Mouse (Mus musculus): Measurements from ENCODE around the gene Ift57. TPM values are rescaled to one million over a fixed set of nuclear protein-coding genes. Genes with fewer than 3 reads are reported as not detected.

The Ift57 gene
- polyA plus RNA-seq, 1 experiment = not detected

GRCm38 (mm10) chr16:49806920-49807319, 107.9 kb downstream of the Ift57 start:
- WGBS = 81% methylated on average over 10 of the region's 10 CpGs
- Histone ChIP-seq H3K27ac (ENCODE audit: insufficient read depth, low read depth, low read length) (no peak overlapping the region), H3K4me3 (ENCODE audit: insufficient read depth, low read depth, low read length) (no peak overlapping the region), H3K4me1 (ENCODE audit: control insufficient read depth, insufficient read depth, low read length) (peaks cover 6% of the 10 kb centered on the region)
- TF ChIP-seq POLR2A (IDR thresholded peaks at IDR 0.05; ENCODE audit: insufficient read depth, low read depth, low read length) = no peak
- no peak for TF ChIP-seq CTCF (IDR thresholded peaks at IDR 0.05; ENCODE audit: insufficient read depth, low read depth, low read length)

- 68% methylated on average over 7 of the region's 7 CpGs for WGBS
- no peak for TF ChIP-seq POLR2A (IDR thresholded peaks at IDR 0.05; ENCODE audit: insufficient read depth, low read depth, low read length)
- no peak for TF ChIP-seq CTCF (IDR thresholded peaks at IDR 0.05; ENCODE audit: insufficient read depth, low read depth, low read length)
- peaks cover 6% of the 10 kb centered on the region for H3K4me1 ChIP-seq (ENCODE audit: control insufficient read depth, insufficient read depth, low read length)
- H3K4me3 ChIP-seq (ENCODE audit: insufficient read depth, low read depth, low read length) = no peak overlapping the region
- no peak overlapping the region for H3K27ac ChIP-seq (ENCODE audit: insufficient read depth, low read depth, low read length)
Observed at GRCm38 (mm10) chr16:49807419-49807841, 108.4 kb downstream of the Ift57 start.

DNA sequence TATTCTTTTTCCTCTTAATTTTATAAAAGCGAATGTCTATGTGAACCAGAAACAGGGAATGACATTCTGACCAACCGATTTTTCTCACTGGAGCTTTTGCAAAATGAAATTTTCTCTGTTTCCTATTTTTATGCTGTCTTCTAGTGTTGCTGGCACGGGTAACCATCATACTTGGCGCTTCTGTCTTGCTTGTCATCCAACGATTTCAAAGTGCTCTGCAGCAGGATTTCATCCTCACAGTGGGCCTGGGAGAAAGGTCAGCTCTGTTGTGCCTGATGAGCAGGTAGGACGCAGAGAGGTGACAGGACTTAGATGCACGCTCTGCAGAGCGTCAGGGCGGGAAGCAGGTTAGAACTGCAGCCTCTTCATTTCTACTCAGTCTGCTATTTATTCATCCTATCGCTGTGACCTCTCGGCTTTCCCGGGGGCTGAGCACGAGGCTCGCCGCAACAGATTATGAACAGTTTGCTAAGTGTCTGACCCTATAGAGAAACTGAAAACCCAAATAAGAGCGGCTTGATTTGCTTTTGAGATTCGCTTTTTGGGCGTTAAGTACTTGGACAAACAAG, 108.9 kb downstream of the Ift57 start:
- H3K4me1 ChIP-seq (ENCODE audit: control insufficient read depth, insufficient read depth, low read length) = peaks cover 6% of the 10 kb centered on the region
- no peak overlapping the region for H3K4me3 ChIP-seq (ENCODE audit: insufficient read depth, low read depth, low read length)
- no peak overlapping the region for H3K27ac ChIP-seq (ENCODE audit: insufficient read depth, low read depth, low read length)
- no peak for TF ChIP-seq POLR2A (IDR thresholded peaks at IDR 0.05; ENCODE audit: insufficient read depth, low read depth, low read length)
- TF ChIP-seq CTCF (IDR thresholded peaks at IDR 0.05; ENCODE audit: insufficient read depth, low read depth, low read length) = no peak
- WGBS = 92% methylated on average over 18 of the region's 18 CpGs

DNA sequence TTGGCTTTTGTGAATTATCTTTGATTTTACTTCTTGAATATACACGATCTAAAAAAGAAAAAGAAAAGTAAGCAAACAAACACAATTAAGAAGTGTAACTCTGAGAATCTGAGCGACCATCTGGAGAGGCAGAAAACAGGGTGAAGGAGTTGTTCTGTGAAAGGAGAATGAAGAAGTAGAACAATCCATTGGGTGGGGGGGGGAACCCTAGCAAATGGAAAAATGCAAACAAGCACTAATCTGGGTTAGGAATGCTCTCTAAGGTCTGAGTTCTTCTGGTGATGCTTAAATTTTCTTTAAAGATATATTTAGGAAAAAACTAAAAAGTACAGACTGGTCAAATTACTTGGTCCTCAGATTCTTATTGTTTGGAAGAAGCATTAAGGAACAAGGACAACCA, 112.9 kb downstream of the Ift57 start:
- Histone ChIP-seq H3K27ac (ENCODE audit: insufficient read depth, low read depth, low read length) (no peak overlapping the region), H3K4me3 (ENCODE audit: insufficient read depth, low read depth, low read length) (no peak overlapping the region), H3K4me1 (ENCODE audit: control insufficient read depth, insufficient read depth, low read length) (no peaks in the 10 kb centered on the region)
- 78% methylated on average over 2 of the region's 2 CpGs for WGBS
- TF ChIP-seq CTCF (IDR thresholded peaks at IDR 0.05; ENCODE audit: insufficient read depth, low read depth, low read length) = no peak
- no peak for TF ChIP-seq POLR2A (IDR thresholded peaks at IDR 0.05; ENCODE audit: insufficient read depth, low read depth, low read length)

GRCm38 (mm10) chr16:49812821-49813616, 114.0 kb downstream of the Ift57 start:
- no peak overlapping the region for H3K4me3 ChIP-seq (ENCODE audit: insufficient read depth, low read depth, low read length)
- TF ChIP-seq CTCF (IDR thresholded peaks at IDR 0.05; ENCODE audit: insufficient read depth, low read depth, low read length) (no peak), POLR2A (IDR thresholded peaks at IDR 0.05; ENCODE audit: insufficient read depth, low read depth, low read length) (no peak)
- WGBS = 56% methylated on average over 10 of the region's 10 CpGs
- no peak overlapping the region for H3K27ac ChIP-seq (ENCODE audit: insufficient read depth, low read depth, low read length)
- no peaks in the 10 kb centered on the region for H3K4me1 ChIP-seq (ENCODE audit: control insufficient read depth, insufficient read depth, low read length)

DNA sequence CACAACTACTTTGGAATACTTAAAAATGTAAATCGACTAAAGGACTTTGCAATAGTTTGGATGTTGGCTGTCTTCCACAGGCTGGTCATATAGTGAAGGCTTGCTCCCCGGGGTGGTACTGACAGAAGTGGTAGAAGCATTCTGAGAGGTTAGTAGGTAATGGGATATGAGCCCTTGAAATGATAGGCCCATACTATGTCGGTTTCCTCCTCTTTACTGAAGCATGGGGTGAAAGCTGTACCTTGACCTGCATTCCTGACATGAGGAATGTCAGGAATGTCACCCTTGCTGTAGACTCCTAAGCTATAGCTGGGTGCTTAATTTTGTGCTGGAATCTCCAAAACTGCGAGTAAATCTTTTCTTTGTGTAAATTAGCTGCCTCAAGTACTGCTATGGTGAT, 115.4 kb downstream of the Ift57 start:
- H3K4me1 ChIP-seq (ENCODE audit: control insufficient read depth, insufficient read depth, low read length) = no peaks in the 10 kb centered on the region
- no peak overlapping the region for H3K27ac ChIP-seq (ENCODE audit: insufficient read depth, low read depth, low read length)
- 85% methylated on average over 4 of the region's 4 CpGs for WGBS
- TF ChIP-seq CTCF (IDR thresholded peaks at IDR 0.05; ENCODE audit: insufficient read depth, low read depth, low read length) (no peak), POLR2A (IDR thresholded peaks at IDR 0.05; ENCODE audit: insufficient read depth, low read depth, low read length) (no peak)
- no peak overlapping the region for H3K4me3 ChIP-seq (ENCODE audit: insufficient read depth, low read depth, low read length)

Other genes with a start within 250 kb of the Ift57 start
- gene Cd47, start 101.3 kb downstream of the Ift57 start, polyA plus RNA-seq (2012; ENCODE audit: insufficient read depth, insufficient read length, low replicate concordance, missing spikeins) = 116 TPM in 1 of 2 replicates, not detected in the other